Mouse (Mus musculus): Measurements from ENCODE around the gene Uck2. TPM values are rescaled to one million over a fixed set of nuclear protein-coding genes. Genes with fewer than 3 reads are reported as not detected.

The Uck2 gene
- 10 to 100 TPM; 16.9 to 29.3 TPM for total RNA-seq (2021)
- long read RNA-seq, experiment 1, full-length matches to known transcripts: 8 of 11 reads
- long read RNA-seq, experiment 1, partial matches to known transcripts: 0 of 11 reads
- long read RNA-seq, experiment 1, other reads (novel, unspliced or antisense): 3 of 11 reads
- long read RNA-seq, experiment 2, full-length matches to known transcripts: 4 of 7 reads
- long read RNA-seq, experiment 2, partial matches to known transcripts: 2 of 7 reads
- long read RNA-seq, experiment 2, other reads (novel, unspliced or antisense): 1 of 7 reads

DNA sequence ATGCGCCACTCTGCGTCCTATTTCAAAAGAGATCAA lies at the start of gene Uck2:
TSS of gene Uck2 (minus strand) at position 1 of the 36 bp plus-strand sequence.
- DNase-seq: no peak

GRCm38 (mm10) chr1:167331106-167331505 lies 46.0 kb upstream of the Uck2 start:
- DNase-seq: no peak

DNA sequence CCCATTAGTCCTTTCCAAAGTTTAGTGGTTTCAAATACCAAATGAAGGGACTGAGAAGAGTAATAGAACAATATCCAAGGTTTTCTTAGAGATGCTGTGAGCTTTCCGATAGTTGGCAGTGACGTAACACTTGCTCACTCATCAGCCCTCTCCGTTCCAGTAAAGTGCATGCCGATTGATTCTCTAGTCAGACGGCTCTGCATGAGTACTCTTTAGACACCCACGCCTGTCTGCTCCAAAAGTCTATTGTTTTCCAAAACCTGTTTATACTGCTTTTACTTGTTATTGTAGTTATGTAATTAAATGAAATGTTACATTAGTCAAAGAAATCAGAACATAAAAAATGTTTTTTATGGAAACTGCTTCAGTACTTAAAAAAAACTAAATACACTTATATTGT lies 43.7 kb upstream of the Uck2 start:
- DNase-seq: no peak

GRCm38 (mm10) chr1:167321691-167322090 lies 36.6 kb upstream of the Uck2 start:
- DNase-seq: no peak

GRCm38 (mm10) chr1:167313220-167313619 lies 28.1 kb upstream of the Uck2 start:
- DNase-seq: no peak

DNA sequence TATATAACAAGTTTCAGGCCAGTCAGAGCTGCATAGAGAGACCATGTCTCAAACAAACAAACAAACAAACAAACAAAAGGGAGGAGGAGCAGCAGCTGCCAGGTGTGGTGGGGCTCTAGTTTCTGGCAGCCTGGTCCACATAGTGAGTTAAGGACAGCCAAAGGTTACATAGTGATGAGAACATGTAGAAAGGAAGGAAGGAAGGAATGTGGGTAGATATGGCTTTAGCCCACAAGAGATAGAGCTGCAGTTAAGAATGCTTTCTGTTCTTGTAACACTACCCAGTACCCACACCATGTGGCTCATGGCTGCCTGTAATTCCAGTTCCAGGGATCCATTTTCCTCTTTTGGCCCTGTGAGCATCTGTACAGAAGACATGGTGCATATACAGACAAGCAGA lies 27.2 kb upstream of the Uck2 start:
- DNase-seq: no peak

- DNase-seq: peak; percentile 97
Observed at GRCm38 (mm10) chr1:167308261-167309054, 23.3 kb upstream of the Uck2 start, which contains the start of gene Tmco1. Gene Tmco1 (plus strand): TSS chr1:167308378.

DNA sequence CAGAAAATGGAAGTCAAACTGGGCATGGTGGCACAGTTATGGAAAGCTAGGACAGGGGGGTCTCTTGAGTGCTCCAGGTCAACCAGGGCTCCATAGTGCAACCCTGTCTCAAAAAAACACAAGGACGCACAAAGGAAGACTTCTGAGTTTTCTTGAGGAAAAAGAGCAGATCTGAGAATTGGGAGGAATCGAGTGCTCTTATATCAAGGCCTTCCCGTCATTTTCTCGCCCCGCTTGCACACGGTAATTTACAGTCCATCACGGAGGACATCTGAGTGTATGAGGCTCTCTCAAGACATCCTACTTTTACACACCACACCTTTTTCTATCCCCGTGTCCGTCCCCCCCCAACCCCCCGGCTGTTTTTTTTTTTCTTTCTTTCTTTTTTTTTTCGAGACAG lies 22.6 kb upstream of the Uck2 start:
- DNase-seq: no peak

GRCm38 (mm10) chr1:167306451-167307240 lies 21.5 kb upstream of the Uck2 start:
- DNase-seq: peak; percentile 15

GRCm38 (mm10) chr1:167305501-167306137 lies 20.5 kb upstream of the Uck2 start:
- no peak for DNase-seq

GRCm38 (mm10) chr1:167300122-167300521 lies 15.0 kb upstream of the Uck2 start:
- DNase-seq: no peak

DNA sequence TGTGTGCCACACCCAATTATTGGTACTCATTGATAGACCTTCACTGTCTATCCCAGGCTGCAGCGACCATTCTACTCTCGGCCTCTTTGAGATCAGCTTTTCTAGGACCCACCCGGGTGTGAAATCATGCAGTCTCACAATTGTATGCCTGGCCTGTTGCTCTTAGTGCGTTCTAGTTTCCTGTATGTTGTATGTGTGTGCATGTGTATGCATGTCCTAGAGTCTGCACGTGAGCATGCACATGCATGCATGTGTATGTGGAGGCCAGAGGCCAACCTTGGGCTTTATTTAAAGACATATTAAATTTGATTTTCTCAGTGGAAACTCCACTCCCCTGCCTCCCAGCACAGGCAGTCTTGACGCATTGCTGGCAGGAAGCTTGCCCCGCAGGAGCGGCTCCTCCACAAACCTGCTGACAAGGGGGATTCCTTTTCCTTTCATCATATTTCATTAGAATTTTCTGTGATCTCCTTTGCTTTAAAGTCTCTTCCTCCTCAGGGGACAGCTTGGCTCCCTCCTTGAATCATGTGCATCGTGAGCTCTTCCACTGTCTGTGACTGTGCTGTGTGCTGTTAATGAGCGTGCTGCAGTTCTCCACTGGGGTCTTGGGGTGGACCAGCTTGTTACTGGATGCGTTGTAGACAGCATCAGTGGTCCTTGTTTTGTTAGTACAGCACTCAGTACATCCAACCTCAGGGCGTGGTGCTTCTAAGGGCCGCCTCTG lies 10.7 kb upstream of the Uck2 start:
- DNase-seq: no peak

DNA sequence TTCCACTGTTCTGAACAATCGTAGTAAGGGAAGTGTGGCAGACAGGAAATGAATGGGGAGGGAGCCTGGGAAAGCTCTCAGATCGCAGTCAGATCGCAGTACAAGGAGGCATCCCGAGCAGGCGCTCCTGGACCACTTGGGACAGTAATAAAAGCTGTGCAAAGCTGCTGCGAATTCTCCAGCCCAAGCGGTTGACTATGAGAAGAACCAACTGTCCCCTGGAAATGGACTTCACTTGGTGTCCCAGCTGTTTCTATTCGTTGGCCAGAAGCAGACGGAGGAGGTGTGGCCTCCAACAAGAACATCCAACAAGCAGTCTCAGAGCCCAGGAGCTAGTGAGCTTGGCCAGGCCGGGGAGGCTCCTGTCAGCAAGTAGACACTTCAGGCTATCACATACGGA lies 7.3 kb upstream of the Uck2 start:
- DNase-seq: peak; percentile 59

DNA sequence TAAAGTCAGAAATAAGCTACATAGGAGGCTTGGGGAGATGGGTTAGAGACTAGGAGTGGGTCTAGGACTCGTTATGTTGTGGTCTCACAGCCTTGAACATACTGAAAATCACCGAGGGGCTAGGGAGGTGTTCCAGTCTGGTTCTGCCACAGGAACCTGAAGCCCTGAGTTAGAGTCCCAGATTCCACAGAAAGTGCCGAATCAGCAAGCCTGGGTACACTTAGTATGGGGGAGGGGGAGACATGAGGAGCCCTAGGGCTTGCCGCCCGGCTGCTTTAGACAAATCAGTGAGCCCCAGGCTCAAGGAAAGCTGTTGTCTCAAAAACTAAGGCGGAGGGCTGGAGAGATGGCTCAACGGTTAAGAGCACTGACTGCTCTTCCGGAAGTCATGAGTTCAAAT lies 6.5 kb upstream of the Uck2 start:
- DNase-seq: no peak

DNA sequence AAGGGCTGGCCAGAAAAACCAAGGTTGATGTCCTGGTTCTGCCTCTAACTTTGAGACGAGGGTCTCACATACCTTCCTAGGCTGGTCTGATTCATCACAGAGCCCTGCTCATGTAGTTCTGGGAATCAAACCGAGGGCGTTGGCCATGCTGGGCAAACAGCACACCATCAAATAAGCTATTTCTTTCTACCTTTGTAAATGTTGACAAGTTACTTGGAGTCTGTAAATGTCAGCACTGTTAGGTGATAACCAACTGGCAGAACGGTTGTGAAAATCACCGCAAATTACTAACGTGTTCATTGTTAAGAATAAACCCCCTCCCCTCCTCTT lies 5.1 kb upstream of the Uck2 start:
- no peak for DNase-seq

DNA sequence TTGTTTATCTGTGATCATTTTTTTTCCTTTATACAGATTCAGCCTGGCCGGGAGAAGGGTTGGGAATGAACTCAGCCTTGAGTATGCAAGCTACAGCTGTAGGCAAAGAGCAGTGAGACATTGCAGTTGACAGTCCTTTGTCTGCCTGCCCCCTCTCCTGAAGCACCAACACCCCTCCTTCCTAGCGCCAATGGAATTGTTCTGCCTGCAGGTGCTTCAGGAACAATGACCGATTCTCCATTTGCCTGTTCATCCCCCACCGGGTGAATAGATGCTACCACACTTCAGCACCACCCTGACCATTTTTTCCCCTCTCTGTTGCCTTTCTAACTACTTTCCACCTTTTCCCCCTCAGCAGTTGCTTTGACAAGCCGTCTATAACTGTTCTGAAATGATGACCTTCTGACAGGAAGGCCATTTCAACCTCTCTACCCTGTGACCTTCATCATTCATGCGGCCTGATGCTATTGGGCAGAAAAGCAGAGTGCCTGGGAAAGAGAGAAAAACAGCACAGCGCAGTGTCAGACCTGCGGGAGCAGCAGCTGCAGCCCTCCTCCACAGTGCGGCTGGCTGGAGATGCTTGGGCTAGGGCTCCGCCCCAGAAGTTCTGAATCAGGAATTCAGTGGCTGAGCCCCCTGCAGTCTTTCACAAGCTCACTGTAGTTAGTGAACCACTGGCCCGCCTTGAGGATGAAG lies 4.6 kb upstream of the Uck2 start:
- no peak for DNase-seq

DNA sequence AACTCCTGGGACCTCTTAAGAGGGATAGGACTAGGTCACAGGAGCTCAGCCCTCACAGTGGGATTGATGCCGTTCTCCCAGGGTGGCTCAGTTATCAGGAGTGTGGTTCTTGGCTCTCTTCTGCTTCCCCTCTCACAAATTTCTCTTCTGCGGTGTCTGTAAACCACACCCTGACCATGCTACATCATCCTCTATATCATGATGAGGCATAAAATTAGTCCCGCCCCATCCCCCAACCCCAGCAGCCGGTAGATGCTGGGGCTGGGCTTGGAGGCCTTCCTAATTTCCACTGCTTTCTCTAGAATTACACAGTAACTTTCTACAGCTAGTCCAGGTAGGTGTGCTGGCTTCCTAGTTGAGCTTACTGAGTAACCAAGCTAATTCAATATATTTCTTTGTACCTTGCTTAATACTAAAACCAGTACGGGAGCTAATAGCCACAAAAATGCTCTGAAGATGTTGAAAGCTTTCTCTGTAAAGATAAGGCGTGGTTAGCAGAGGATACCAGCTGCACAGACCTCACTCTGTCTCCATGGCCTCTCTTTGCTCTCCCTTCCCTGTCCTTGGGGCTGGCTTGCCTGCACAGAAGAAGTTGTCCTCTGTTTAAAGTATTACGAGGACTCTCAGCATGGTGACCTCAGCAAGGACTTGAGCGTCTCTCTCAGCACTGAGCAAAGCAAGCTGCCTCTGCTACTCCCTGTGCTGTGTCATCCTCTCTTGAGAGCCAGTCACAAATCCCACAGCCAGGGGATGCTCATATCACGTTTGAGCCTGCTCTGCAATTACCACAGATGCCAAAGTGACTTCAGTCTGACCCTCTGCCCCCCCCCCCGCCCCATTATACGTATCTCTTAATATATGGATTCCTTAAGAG lies 3.8 kb upstream of the Uck2 start:
- no peak for DNase-seq

DNA sequence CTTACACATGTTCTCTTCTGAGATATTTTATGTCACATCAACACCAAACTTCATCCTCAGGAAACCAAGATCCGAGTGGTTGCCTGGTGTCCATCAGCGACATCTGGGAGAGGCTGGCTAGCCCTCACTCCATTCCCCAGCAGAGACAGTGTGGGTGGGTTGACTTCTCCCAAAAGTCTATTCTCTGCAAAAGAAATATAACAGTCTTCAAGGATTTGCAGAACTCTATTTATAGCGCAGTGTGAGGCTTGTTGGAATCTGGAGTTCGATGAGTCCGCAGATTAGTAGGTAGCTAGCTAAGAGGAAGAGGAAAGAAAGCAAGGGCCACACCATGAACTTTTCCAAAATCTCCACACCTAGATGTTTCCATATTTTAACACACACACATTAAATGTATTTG lies 2.0 kb upstream of the Uck2 start:
- DNase-seq: no peak

GRCm38 (mm10) chr1:167285356-167285755 lies 236 bp upstream of the Uck2 start:
- no peak for DNase-seq

DNA sequence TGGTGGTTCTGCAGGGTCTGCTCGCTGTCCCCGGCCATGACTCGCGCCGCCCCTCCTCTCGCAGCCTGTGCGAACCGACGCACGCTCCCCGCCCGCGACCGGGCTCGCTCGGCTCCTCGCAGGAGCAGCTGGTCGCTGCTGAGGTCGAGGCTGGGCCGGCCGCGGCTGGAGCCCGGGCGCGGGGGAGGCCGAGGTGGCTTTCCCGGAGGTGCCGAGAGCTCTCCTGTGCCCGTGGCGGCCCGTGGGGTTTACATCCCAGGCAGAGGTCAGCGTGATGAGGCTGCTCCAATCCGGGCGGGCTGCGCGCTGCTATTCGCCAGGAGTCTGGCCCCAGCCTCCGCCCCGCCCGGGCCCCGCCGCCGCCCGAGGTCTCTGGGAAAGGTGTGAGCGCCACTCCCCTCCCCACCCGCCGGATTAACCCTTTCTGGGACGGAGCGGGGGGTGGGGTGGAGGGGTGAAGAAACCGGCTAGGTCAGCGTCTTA lies 242 bp downstream of the Uck2 start:
- peak; percentile 87 for DNase-seq

Measured in gastrocnemius, postnatal 25 days (tissue).